Mouse (Mus musculus) megakaryocyte, embryonic 14.5 days (primary cell): Measurements from ENCODE around the gene Gtf3c1. TPM values are rescaled to one million over a fixed set of nuclear protein-coding genes. Genes with fewer than 3 reads are reported as not detected.

Experiments
- H3K27me3 ChIP-seq: replicated peaks from 2 replicates; pipeline ENCODE3; 2012; ENCODE audit warnings: inconsistent platforms
- H3K36me3 ChIP-seq: replicated peaks from 2 replicates; pipeline ENCODE3; 2012; ENCODE audit warnings: low read length, inconsistent platforms, mixed read lengths
- H3K4me1 ChIP-seq: 2 replicates; pipeline ENCODE4 v1.6.1; 2012; ENCODE audit warnings: inconsistent platforms
- H3K4me3 ChIP-seq: replicated peaks from 2 replicates; pipeline ENCODE3; 2012; ENCODE audit warnings: moderate library complexity, mild to moderate bottlenecking, inconsistent platforms
- H3K9me3 ChIP-seq: 2 replicates; pipeline ENCODE4 v1.6.1; 2012; ENCODE audit warnings: inconsistent platforms
- FLI1 ChIP-seq: IDR thresholded peaks from 2 replicates; pipeline ENCODE4 v1.6.1; 2012; ENCODE audit warnings: low read length, inconsistent platforms, mixed read lengths
- GATA1 ChIP-seq: IDR thresholded peaks from 3 replicates; pipeline ENCODE4 v1.6.1; 2012; ENCODE audit warnings: mixed read lengths, low read length, inconsistent platforms, borderline replicate concordance
- polyA plus RNA-seq: library from polyadenylated mRNA; stranded (reverse); fragments of >175 nt; gene quantifications from 2 replicates; pipeline ENCODE4 v1.2.3, GENCODE M21; 2012; ENCODE audit warnings: low replicate concordance; ENCODE audit not compliant: insufficient read depth

Gene Gtf3c1
- polyA plus RNA-seq, 1 experiment, result 55.0 TPM

DNA sequence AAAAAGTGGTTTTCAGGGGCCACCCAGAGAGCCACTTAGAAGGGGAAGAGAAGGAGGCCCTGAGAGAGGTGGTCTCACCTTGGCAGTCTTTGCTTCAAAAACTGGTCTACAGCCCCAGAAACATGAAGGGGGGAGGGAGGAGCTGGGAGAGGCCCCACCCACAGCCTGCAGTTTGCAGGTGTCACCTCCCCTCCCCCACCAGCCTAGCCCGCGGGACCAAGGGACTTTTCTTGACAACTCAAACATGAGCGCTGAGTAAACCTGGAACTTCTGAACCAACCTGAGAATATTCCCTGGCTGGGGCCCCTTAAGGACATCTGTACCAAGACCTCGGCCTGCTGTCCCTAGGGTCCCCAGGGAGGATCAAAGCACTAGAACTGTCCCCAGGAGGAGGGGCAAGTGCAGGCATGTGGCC is 101.8 kb downstream of the Gtf3c1 start:
- peak overlapping the region; percentile 89 for H3K4me3 ChIP-seq
- peaks cover 8% of the 10 kb centered on the region; the same call in 1 of the 2 replicates for H3K9me3 ChIP-seq
- TF ChIP-seq GATA1 (no peak), FLI1 (no peak)
- H3K4me1 ChIP-seq, result peaks cover 76% of the 10 kb centered on the region
- peaks cover 49% of the 10 kb centered on the region for H3K36me3 ChIP-seq
- H3K27me3 ChIP-seq, result peaks cover 2% of the 10 kb centered on the region

- TF ChIP-seq FLI1 (no peak), GATA1 (no peak)
- Histone ChIP-seq H3K9me3 (peaks cover 5% of the 10 kb centered on the region; the same call in 1 of the 2 replicates), H3K4me1 (peaks cover 87% of the 10 kb centered on the region), H3K27me3 (peaks cover 2% of the 10 kb centered on the region), H3K4me3 (peak overlapping the region; percentile 89), H3K36me3 (peaks cover 40% of the 10 kb centered on the region)
Observed at GRCm38 (mm10) chr7:125604362-125605319, 102.9 kb downstream of the Gtf3c1 start.

DNA sequence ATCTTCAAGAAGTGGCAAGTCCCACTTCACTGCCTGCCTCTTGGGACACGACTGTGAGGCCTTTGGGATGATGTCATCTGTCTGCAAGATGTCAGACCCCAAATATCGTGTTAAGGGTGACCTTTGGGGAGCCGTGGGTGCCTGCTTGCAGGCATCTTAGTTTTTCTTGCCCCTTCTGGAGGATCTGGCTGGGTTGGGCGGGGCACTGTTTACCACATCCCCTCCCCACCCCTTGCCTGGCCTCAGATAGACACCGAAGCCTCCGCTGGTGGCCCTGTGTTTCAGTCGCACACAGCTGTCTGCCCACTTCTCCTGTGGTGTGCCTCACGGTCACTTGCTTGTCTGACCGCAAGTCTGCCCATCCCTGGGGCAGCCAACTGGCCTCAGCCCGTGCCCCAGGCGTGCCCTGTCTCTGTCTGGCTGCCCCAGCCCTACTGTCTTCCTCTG is 104.4 kb downstream of the Gtf3c1 start, which contains the start of gene Il21r:
Gene Il21r (plus strand): TSS at position 245 of the 447 bp plus-strand sequence.
- no peaks in the 10 kb centered on the region for H3K9me3 ChIP-seq

GRCm38 (mm10) chr7:125601821-125602448 is 105.6 kb downstream of the Gtf3c1 start:
- H3K4me3 ChIP-seq, result peak overlapping the region; percentile 53
- peaks cover 94% of the 10 kb centered on the region for H3K4me1 ChIP-seq
- H3K36me3 ChIP-seq, result peaks cover 17% of the 10 kb centered on the region
- H3K27me3 ChIP-seq, result peaks cover 2% of the 10 kb centered on the region
- no peaks in the 10 kb centered on the region for H3K9me3 ChIP-seq
- TF ChIP-seq GATA1 (no peak), FLI1 (no peak)

More for the DNA sequence above, 104.4 kb downstream of the Gtf3c1 start, which contains the start of gene Il21r:
- TF ChIP-seq FLI1 (no peak), GATA1 (no peak)
- Histone ChIP-seq H3K4me3 (peak within 1 kb of the TSS; percentile 89), H3K36me3 (peaks cover 30% of the 10 kb centered on the region), H3K27me3 (peaks cover 2% of the 10 kb centered on the region), H3K4me1 (peaks cover 97% of the 10 kb centered on the region)

GRCm38 (mm10) chr7:125601280-125601670 is 106.3 kb downstream of the Gtf3c1 start:
- Histone ChIP-seq H3K4me3 (peak overlapping the region; percentile 18), H3K27me3 (peaks cover 2% of the 10 kb centered on the region), H3K4me1 (peaks cover 93% of the 10 kb centered on the region), H3K9me3 (no peaks in the 10 kb centered on the region), H3K36me3 (peaks cover 11% of the 10 kb centered on the region)
- TF ChIP-seq GATA1 (no peak), FLI1 (no peak)

- peaks cover 93% of the 10 kb centered on the region for H3K4me1 ChIP-seq
- peaks cover 2% of the 10 kb centered on the region for H3K27me3 ChIP-seq
- H3K36me3 ChIP-seq, result peaks cover 7% of the 10 kb centered on the region
- TF ChIP-seq FLI1 (no peak), GATA1 (no peak)
- H3K9me3 ChIP-seq, result no peaks in the 10 kb centered on the region
- peak overlapping the region; percentile 79 for H3K4me3 ChIP-seq
Observed at GRCm38 (mm10) chr7:125600612-125601279, 106.8 kb downstream of the Gtf3c1 start.

DNA sequence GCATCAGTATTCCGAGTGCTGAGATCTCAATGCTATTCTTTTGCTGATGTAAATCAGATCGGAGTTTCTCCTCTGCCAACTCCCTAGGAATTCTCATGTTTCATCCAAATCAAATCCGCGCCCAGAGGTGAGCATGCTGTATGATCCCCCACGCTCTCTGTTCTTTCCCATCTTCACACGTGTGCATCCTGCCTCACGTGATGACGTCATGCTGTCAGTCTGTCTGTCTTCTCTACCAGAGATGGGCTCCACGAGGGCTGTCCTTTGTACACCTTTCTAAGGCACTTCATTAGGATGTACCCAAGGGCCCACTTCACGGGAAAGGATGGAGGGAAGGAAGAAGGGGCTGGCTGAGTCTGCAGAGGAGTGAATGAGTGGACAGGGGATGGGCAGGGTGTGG is 107.4 kb downstream of the Gtf3c1 start:
- peaks cover 3% of the 10 kb centered on the region for H3K36me3 ChIP-seq
- H3K4me3 ChIP-seq, result peak overlapping the region; percentile 19
- H3K9me3 ChIP-seq, result no peaks in the 10 kb centered on the region
- H3K4me1 ChIP-seq, result peaks cover 93% of the 10 kb centered on the region
- peaks cover under 1% of the 10 kb centered on the region for H3K27me3 ChIP-seq
- TF ChIP-seq FLI1 (no peak), GATA1 (no peak)

DNA sequence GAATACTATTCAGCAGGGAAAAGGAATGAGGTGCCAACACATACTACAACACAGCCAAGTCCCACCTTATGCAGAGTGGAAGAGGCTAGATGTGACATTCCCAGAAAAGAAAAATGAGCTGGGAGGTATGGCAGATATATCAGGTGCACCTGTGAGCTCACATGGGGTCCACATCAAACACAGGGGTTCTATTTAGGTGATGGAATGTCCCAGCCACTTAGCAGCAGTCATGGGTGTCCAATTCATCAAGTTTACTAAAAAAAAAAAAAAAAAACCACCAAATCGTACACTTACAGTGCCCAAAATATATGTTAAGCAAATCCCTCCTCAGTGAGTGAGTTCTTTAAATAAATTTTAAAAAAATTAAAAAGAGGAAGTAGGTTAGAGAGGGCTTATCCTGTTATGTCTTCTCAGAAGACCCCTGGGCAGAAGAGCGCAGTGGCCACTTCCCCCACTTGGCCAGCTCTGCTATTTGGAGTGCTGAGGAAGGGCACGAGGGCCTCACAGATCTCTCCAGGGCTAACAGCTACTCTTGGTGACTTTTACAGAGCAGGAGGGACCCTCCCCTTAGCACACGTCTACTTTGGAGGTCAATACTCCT is 108.1 kb downstream of the Gtf3c1 start:
- peak overlapping the region; percentile 57 for H3K4me3 ChIP-seq
- H3K27me3 ChIP-seq, result no peaks in the 10 kb centered on the region
- H3K9me3 ChIP-seq, result no peaks in the 10 kb centered on the region
- peaks cover 91% of the 10 kb centered on the region for H3K4me1 ChIP-seq
- TF ChIP-seq GATA1 (no peak), FLI1 (no peak)
- no peaks in the 10 kb centered on the region for H3K36me3 ChIP-seq
